Mouse (Mus musculus) thymus, postnatal 36 days (tissue): ENCODE measurements around the gene Tmem114.

Source experiments
- DNase-seq, 2 experiments: peaks; one replicate each; pipeline ENCODE4 v3.0.0; 2022; ENCODE audit warnings: mixed read lengths in 2 of 2

Tmem114 gene

DNA sequence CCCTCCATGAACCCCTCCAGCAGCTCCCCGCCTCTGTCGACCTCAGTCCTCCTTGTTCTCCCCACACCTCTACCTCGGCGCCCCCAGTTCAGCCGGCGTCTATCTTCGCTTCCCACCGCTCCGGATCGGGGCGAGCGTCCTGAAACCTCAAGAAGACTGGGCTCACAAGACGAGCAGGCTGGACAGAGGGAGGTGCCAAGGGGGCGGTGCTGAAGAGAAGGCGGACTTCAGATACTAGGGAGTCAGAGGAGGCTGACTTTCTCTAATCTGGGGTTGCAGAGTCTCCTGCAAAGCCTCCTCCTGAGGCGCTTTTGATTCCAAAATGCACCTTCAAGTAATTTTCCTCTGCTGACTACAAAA is at the start of gene Tmem114:
TSS of gene Tmem114 (minus strand) at position 166 of the 360 bp plus-strand sequence.
- no peak for DNase-seq

DNA sequence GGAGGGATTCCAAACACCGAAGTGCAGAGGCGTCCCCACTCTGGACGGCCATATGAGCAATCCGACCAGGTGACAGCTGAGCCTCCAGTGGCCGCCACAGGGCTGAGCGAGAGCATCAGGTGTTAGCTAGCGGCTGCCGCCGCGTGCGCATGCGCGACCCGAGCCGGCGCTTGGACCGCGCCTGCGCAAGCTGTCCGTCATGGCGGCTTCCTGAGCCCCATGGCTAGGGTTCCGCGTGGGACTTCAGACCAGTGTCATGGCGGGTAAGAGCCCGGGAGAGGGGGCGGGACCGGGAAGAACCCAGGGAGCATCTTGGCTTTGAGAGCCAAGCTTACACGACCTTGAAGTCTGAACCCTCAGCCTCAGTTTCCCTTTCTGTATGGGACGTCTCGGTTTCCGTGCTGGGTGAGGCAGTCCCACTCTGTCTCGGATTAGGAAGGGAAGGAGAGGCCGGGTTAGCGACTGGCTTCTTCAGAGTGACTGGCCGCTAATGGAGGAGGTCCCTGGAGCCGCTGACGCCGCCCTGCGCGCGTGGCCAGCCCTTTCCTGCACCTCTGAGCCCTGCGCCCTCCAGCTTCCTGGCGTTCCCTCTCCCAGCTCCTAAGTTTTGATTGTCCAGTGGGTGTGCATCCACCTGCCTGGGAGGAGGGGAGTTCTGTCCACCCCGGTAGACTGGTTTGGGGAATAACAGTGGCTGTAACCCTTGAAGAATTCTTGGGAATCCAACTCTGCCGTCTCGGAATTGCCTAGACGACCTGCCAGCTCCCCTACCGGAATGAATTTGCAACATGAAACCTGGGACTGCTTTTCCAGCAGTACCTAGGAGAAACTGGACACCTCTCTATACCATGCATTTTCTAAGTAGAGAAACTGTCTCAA is 45.9 kb upstream of the Tmem114 start, which contains the start of gene Mettl22:
TSS of gene Mettl22 (plus strand) at position 186 of the 879 bp plus-strand sequence.
- peak; percentile 88 to 93 for DNase-seq

DNA sequence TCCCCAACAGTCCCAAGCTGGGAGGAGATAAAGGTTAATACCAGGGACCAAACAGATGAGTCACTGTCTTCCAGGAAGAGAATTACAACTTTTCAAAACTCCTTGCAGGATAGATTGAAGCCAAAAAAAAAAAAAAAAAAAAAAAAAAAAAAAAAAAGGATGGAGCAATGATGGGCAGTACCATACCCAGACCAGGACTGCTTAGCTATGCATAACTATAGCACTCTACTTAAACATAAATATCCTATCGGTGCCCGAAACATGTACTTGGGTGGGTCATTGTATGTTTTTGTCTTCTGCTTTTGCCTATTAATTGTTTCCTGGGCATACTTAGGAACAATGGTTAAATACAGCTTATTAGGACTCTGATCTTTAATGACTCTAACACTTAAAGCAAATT is 45.2 kb upstream of the Tmem114 start:
- DNase-seq: no peak

DNA sequence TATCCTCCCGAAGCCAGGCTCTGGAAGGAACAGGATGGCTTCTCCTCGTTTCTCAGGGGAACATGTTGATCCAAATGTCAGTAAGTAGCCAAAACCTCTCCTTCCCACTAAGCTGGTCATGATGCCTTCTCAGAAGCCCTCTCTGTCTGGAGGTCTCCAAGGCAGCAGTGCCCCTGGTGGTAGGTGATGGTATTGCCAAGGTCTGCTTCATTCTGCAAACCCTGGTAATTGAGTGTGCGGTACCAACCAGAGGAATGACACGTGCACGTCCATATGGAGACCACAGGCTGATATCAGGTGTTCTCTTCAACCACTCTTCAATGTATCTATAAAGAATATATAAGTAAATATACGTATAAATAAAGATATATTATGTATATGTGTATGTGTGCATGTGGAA is 34.2 kb upstream of the Tmem114 start:
- DNase-seq: peak; percentile 49 to 61

DNA sequence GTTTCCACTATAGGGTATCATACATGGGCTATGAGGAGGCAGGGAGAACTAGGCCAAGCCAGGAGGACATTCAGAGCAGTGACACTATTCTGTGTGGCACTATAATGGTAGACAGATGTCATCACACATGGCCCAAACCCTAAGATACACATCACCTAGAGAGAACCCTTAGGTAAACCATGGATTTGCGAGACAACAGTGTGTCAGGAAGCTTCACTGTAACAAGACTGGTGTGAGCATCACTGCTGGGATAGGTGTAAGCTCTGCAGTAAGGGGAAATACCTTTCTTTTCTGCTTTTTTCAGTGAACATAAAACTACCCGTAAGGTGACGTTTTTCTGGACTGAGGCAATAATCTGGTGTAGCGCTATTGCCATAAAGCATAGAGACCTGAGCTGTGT is 33.5 kb upstream of the Tmem114 start:
- DNase-seq: no peak

DNA sequence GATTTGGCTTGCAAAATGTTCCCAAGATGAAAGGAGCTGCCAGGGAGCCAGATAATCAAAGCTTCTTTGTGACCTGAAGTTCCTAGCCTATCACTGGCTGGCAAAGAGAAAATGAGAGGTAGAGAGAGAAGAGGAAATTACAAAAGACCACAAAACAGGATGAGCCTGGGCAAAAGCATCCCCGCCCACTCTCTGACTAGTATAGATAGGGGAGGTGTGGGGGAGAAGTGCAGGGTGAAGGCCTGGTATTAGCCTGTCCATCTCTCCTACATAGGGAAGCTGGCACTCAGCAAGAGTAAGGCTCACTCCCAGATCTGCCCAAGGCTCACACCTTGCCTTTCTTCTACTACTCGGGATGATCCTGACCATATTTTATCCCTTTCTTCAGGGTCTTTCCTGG is 30.3 kb upstream of the Tmem114 start:
- no peak for DNase-seq

DNA sequence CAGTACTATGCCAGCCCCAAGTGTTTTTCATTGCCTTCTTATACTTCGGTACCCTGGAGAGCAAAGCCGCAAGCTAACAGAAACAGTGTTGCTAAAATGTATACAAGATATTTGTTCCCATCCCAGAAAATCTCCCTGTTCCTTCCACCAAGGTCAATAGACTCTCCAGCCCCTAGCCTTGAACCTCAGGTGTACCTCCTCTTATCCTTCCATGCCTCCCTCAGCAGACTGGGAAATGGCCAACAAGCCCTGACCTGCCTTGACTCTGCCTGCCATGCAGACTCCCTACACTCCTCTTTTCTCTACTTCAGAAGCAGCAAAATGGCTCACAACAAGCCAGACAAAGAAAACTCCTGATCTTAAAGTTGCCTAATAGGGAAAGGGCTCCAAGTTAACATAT is 28.4 kb upstream of the Tmem114 start:
- DNase-seq: no peak

DNA sequence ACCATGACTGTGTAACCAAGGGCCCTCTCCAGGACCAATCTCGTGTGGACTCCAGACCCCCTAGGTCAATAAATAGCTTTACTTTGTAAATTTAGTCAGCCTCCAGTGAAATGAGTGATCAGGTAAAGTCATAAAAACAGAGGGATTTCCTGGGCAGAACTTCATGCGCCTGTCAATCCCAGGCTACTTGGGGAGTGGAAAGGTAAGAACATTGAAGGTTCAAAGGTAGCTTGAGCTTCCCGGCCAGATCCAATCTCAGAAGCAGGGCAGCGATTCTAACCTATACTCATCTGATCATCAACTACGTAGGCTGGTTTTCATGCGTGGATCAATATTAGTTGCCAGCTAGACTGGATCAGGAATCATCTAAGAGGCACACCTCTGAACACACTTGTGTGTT is 21.3 kb upstream of the Tmem114 start:
- no peak for DNase-seq

DNA sequence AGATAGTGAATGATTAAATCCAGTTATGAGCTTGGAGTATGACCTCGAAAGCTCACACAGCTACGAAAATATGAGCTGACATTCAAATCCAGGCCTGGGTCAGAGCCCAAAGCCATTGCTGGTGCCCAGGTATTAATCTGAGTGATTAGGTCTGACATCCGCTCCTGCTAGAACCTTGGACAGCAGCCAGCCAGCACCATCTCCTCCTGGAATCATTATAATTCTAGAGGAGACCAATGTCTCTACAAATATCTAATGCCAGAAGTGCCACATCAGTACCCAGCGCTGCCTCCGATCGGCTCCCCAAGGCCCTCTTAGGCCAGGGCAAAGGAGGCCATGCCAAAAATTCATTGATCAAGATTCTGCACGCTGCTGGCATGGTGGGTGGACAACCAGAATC is 20.0 kb upstream of the Tmem114 start:
- no peak for DNase-seq

DNA sequence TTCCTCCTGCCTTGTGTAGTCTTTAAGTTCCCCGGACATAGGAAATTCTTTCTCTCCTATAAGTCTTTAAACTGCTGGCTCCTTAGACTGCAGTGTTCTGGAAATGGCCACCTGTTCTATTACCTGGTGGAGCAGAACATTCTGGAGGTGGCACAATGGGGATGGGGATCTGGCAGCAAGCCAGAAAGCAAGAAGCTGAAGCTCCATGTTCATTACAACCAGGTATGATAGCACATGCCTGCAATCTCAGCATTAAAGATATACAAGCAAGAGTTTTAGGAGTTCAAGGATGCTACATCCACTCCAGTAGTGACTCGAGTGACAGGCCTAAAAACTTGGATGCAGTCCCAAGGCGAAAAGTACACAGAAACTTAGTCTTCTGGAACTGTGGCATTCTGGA is 7.7 kb upstream of the Tmem114 start:
- no peak for DNase-seq

DNA sequence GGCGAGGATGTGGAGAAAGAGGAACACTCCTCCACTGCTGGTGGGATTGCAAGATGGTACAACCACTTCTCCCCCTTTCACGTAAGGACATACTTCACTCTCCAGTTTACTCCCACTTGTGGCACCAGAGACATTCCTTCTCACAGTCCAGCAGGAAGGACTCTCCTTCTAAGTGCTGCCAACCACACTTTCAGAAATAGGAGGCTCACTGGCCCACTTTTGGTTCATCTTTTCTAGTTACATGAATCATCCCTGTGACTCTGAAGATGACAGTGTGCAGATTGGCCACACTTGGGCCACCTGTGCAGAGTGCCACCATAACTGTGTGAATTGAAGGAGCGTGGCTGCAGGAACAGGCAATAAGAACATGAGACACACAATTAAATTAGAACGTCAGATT is 4.6 kb upstream of the Tmem114 start:
- no peak for DNase-seq

DNA sequence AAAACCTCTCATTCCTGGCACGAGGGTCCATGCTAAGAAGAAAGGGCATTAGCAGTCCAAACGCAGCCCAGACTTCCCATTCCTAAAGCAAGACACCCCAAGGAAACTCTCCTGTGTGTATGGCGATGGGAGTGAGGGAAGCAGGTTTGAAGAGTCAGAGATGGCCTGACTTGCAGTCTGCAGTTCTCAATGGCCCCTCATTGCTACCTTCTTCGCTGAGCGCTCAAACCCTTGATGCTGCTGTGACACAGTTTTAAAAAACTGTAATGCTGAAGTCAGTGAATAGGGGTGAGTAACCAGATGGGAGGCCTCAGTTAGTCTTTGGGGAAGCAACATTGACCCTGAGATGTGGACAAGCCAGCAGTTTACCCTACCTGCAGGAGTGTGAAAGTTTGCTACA is 800 bp upstream of the Tmem114 start:
- DNase-seq: no peak

DNA sequence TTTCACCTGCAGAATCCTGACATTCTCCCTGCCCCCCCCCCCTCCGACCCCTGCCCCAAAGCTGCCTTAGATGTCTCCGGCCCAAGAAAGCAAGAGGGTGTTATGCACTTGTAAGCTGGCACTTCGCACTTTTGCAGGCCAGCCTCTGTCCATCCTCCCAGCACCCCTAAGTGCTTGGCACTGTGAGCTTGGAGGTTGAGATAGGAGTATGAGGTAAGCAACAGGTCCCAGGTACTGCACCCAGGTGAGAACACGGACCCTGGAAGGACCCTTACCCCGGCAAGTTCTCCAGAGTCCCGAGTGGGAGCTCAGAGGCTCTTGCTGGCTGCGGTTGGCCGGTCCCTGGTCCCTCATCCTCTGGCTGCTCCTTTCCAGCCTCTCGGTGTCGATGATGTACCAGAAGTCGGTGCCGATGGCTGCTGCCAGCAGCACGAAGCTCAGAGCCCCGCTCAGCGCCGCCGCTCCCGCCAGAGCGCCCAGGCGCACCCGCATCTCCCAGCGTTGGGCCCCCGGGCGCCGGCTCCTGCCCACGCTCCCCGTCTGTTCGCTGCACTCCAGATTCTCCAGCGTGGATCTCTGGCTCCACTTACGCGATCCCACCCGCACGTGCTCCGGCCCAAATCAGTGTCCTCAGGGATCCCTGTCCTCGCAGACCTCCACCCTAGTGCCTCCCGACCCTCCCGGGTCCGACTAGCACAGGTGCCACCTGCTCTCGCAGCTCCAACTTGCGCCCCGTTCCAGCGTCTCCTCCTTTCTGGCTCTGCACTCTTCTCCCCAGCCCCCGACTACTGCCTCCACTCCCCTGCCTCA is 570 bp downstream of the Tmem114 start:
- no peak for DNase-seq

DNA sequence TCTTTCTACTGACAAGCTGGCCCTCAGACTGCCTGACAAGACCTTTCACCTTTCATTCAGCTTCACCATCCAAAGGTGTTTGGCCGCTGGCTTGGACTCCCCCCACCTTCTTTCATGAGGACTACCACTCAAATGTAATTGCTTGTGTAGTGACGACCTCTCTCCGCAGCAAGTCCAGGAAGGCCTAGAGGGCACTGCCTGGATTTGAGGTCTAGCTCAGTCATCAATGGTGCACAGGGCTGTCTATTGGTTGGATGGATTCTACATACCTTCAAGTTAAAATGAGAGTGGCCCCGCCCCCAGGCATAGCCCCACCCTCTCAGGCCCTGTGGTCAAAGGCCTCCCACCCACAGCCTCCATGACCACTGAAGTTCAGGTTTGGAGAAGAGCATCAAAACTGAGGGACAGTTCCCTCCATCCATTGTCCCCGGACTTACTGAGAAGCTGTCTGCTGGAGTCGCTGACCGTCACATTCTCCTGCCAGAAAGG is 1.3 kb downstream of the Tmem114 start:
- no peak for DNase-seq

DNA sequence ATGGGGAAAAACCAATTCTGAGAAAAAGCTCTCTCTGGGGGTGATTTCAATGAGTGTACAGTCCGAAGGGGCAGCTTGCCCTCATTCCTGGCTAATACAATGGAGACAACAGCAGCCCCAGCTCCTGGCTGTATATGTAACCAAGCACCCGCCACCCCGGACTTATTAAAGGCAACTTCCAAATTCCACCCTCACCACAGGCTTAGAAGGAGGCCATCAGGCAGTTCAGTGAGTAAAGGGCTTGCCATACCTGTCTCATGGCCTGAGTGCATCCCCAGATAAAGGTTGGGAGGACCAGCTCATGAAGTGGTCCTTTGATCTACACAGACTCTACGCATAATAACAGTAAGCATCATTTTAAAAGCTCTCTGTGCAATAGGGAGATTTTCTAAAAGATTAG is 4.1 kb downstream of the Tmem114 start:
- DNase-seq: no peak

DNA sequence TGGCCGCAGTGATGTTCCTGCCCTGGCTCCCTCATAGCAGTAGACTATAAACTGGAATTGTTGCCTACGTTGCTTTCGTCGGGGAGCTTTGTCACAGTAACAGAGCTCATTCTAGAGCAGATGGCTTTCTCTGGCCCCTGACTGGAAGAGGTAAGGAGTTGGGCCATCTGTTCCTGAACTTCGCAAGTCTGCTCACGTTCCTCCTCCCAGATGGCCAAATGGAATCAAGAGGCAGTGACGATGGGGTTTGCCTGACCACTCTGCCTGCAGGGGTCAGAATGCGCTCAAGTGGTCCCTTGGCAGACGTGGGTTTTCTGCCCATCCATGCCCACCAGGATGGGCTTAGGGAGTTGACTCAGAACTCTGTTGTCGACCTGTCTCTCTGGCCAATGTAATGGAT is 4.6 kb downstream of the Tmem114 start:
- DNase-seq: no peak

DNA sequence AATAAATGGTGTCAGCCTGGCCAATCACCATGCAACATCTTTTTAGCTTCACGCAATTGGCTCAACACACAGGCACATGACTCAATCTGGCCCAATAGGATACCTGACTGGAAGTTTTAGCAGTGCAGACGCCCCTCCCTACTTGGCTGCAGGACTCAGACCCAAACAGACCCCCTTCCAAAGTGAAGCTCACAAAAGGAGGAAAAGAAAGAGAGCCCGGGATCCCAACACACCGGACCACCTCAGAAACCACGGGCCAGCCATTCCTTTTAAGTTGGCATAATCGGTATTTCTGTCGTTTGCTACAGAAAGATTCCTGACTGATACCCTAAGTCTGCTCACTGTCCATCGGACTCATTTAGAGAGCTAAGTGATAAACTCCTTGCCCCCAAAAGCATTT is 5.3 kb downstream of the Tmem114 start:
- DNase-seq: no peak

DNA sequence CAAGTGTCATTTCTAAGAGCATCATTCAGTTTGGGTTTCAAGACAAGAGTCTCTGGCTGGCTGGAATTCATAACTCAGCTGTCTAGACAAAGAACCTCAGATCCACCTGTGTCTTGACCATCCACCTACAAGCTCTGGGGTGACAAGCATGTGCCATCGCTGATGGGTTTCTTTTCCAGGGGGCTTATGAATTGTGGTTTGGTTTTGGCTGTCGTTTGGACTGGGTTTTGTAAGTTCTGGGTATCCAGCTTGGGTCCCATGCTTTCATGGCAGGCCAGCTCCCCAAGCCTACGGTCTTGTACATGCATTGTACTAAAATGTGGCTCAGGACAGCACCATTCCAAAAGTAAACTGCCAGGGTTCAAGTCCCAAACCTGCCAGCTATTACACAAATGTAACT is 6.8 kb downstream of the Tmem114 start:
- DNase-seq: no peak

DNA sequence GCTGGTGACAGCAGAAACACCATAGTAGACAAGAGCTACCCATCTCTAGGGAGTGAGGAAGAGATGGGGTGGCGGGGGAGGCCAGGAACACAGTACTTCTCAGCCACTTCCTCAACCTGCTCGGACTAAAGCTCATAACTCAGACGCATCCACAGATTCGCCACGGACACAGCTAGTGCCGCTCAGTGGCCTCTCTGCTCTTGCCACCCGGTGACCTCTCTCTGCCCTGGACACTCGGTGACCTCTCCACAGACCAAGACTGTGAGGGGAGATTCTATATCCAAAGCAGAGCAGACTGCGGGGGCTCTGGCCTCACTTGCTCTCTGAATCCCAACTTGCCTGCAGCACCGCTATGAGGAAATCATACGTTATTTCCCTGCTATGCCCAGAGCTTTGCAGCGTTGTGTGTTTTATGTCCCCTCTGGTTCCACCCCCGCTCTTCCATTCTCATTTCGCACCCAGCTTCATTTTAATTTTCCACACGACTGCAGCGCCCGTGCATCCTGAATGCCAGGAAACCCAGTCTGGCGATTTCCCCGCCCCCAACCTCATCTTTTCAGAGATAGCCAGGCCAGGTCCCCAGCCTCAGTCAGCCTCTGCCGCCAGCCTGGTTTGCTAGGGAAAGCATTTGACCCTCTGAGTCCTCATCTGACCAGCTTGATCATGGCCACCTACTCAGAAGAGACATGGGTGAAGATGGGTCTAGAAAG is 7.8 kb downstream of the Tmem114 start:
- DNase-seq: no peak

DNA sequence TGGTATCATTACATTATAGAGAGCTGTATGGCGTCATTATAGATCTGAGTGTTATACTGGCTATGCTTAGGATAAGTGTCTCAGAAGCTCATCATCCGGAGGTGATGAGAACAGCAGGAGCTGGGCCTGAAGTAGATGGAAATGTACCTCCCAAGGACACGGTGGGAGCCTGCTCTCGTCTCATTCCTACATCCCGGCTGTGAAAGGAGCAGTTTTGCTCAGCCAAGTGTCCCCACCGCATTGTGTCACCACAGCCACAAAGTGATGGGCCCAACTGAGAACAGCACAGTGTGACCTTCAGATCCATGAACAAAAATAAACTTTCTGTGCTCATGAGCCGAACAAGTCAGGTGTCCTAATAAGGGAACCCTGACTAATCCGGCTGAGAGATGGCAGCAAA is 8.9 kb downstream of the Tmem114 start:
- DNase-seq: no peak

DNA sequence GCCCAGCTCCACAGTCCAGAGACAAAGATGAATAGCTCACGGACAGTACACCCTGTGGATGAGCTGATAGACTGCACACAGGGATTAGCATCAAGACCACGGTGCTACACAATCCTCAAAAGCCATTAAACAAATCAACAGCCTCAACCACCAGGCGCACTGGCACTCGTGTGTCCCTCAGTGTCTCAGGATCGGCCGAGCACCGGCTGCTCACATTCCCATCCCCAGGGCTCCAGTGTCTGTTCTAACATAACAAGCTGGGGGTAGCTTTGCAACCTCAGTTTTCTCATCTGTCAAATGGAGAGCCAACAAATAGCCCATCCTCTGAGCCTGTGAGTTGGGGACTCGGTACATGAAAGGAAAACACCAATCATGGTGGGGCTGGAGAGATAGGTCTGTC is 11.5 kb downstream of the Tmem114 start:
- no peak for DNase-seq

DNA sequence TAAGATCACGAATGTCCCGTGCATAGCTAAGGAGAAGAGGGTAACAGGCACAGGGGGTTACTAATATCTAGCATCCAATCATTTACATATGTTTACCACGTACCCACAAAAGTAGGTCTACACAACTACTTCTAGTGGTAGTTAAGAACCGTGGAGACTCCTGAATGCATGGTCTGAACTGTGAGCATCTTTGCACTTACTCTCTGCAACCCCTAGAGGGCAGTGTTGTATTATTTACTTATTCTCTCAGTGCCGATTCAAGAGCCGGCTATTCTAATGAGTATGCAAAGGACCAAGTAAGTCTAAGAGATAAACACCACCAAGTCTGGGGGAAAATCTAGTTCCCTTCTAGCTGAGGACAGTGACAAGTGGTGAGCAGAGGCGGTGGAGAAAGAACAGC is 12.7 kb downstream of the Tmem114 start:
- no peak for DNase-seq

DNA sequence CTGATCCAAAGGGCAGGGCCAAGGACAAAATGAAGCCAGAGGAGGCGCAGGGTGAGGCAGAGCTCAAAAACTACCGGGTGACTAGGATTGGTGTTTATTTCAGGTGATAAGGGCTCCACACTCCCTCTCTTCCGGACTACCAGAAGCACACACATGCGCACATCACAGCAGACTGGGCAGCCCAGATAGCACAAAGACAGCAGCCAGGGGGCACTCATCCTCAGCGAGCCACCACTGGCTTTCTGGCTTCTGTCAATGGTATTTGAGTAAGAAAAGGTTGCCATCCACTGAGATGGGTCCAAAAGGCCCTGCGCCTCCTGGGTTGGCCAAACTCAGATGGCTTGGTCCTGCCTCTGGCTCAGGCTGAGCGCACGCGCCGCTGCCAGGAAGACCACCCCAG is 15.7 kb downstream of the Tmem114 start:
- no peak for DNase-seq
